Mouse (Mus musculus) olfactory bulb, adult 2 months (tissue): ENCODE measurements around the gene Fam240a.

Source experiments
- CTCF ChIP-seq: fragments of 200-500 bp; IDR thresholded peaks from 2 replicates; pipeline ENCODE4 v1.5.1; 2012; ENCODE audit warnings: low read depth, mild to moderate bottlenecking, low read length, moderate library complexity; ENCODE audit not compliant: insufficient read depth
- POLR2A ChIP-seq: fragments of 200-500 bp; IDR thresholded peaks from 2 replicates; pipeline ENCODE4 v1.6.1; 2012; ENCODE audit warnings: mild to moderate bottlenecking, low read depth, low read length, moderate library complexity; ENCODE audit not compliant: insufficient read depth

GRCm38 (mm10) chr9:110935941-110936340 is 19.3 kb upstream of the Fam240a start:
- TF ChIP-seq CTCF (no peak), POLR2A (no peak)
